Mouse (Mus musculus) left cerebral cortex, postnatal 14 days (tissue): ENCODE data around the gene Pcid2. TPM values are rescaled to one million over a fixed set of nuclear protein-coding genes. Genes with fewer than 3 reads are reported as not detected.
A peak's percentile ranks its signal among the peaks of the same experiment; 100 is the strongest.
"Not testable (repeated sequence)": the region's sequence is repeated elsewhere in the genome, so short reads cannot be mapped to it uniquely, and the experiment has no call there.

Experiments
- DNase-seq, 2 experiments: peaks; one replicate each; pipeline ENCODE4 v3.0.0; 2021 to 2022; ENCODE audit warnings: low spot score in 2 of 2, mixed read lengths in 1 of 2
- intact Hi-C: fragments of 180-260 bp; cut with DNase I; formaldehyde crosslinking; loops from one replicate; pipeline ENCODE4 v1.15.1; 2025
- long read RNA-seq, 2 experiments: library from polyadenylated mRNA; stranded (forward); transcript quantifications; one replicate each; pipeline ENCODE4 v2.0.0; 2021
- total RNA-seq, 2 experiments: library from RNA; stranded (reverse); gene quantifications; 2 replicates each; pipeline ENCODE4 v1.2.3; 2021

Gene Pcid2
- 10 to 100 TPM; 26.6 to 29.0 TPM for total RNA-seq
- long read RNA-seq, experiment 1, transcript Pcid2-201 (14 exons, 2,860 nt) = major isoform, 30 of 34 reads
- long read RNA-seq, experiment 1, partial matches to known transcripts = 0 of 34 reads
- long read RNA-seq, experiment 1, other reads (novel, unspliced or antisense) = 4 of 34 reads
- long read RNA-seq, experiment 2, transcript Pcid2-201 (14 exons, 2,860 nt) = major isoform, 22 of 24 reads
- long read RNA-seq, experiment 2, partial matches to known transcripts = 1 of 24 reads
- long read RNA-seq, experiment 2, other reads (novel, unspliced or antisense) = 1 of 24 reads

- intact Hi-C loops = loop anchor here (10.0 kb wide), 1 partner anchor 210 kb away; no protein-coding TSS in a partner anchor
- DNase-seq = peak; percentile 98
Observed at GRCm38 (mm10) chr8:13105087-13105881, at the start of gene Pcid2, which contains the start of gene Cul4a. Pcid2 (minus strand) TSS chr8:13105459. Cul4a (plus strand) TSS chr8:13105621.

GRCm38 (mm10) chr8:13154099-13154498, 48.8 kb upstream of the Pcid2 start:
- intact Hi-C loops = no loop called here
- no peak for DNase-seq

GRCm38 (mm10) chr8:13150929-13151328, 45.7 kb upstream of the Pcid2 start:
- intact Hi-C loops = no loop called here

GRCm38 (mm10) chr8:13149866-13150265, 44.6 kb upstream of the Pcid2 start:
- DNase-seq = no peak
- intact Hi-C loops = no loop called here

More at GRCm38 (mm10) chr8:13150929-13151328, 45.7 kb upstream of the Pcid2 start:
- no peak for DNase-seq

GRCm38 (mm10) chr8:13149287-13149686, 44.0 kb upstream of the Pcid2 start:
- intact Hi-C loops = no loop called here
- no peak for DNase-seq

- intact Hi-C loops = no loop called here
- no peak for DNase-seq
Observed at GRCm38 (mm10) chr8:13148476-13148875, 43.2 kb upstream of the Pcid2 start.

- no peak for DNase-seq
- intact Hi-C loops = no loop called here
Observed at GRCm38 (mm10) chr8:13141681-13142080, 36.4 kb upstream of the Pcid2 start.

- no peak for DNase-seq
- intact Hi-C loops = no loop called here
Observed at GRCm38 (mm10) chr8:13139641-13140182, 34.5 kb upstream of the Pcid2 start.

GRCm38 (mm10) chr8:13132220-13132619, 27.0 kb upstream of the Pcid2 start:
- intact Hi-C loops = not testable (repeated sequence)
- DNase-seq = peak; percentile 61 to 63

- DNase-seq = no peak
- intact Hi-C loops = no loop called here
Observed at GRCm38 (mm10) chr8:13124897-13125296, 19.6 kb upstream of the Pcid2 start.

GRCm38 (mm10) chr8:13122887-13123421, 17.7 kb upstream of the Pcid2 start:
- no peak for DNase-seq
- intact Hi-C loops = no loop called here

- intact Hi-C loops = no loop called here
- DNase-seq = no peak
Observed at GRCm38 (mm10) chr8:13120882-13121665, 15.8 kb upstream of the Pcid2 start.

GRCm38 (mm10) chr8:13118516-13118915, 13.3 kb upstream of the Pcid2 start:
- no peak for DNase-seq
- intact Hi-C loops = no loop called here

GRCm38 (mm10) chr8:13117096-13117495, 11.8 kb upstream of the Pcid2 start:
- no peak for DNase-seq
- intact Hi-C loops = no loop called here

GRCm38 (mm10) chr8:13113232-13113631, 8.0 kb upstream of the Pcid2 start:
- intact Hi-C loops = no loop called here
- no peak for DNase-seq

- no peak for DNase-seq
- intact Hi-C loops = no loop called here
Observed at GRCm38 (mm10) chr8:13111917-13112316, 6.7 kb upstream of the Pcid2 start.

- intact Hi-C loops = loop anchor here (10.0 kb wide), 1 partner anchor 215 kb away; no protein-coding TSS in a partner anchor
- DNase-seq = no peak
Observed at GRCm38 (mm10) chr8:13109416-13109960, 4.2 kb upstream of the Pcid2 start.

GRCm38 (mm10) chr8:13108967-13109366, 3.7 kb upstream of the Pcid2 start:
- DNase-seq = no peak
- intact Hi-C loops = loop anchor here (10.0 kb wide), 1 partner anchor 214 kb away; no protein-coding TSS in a partner anchor
